In genomic region chr4:44578591-44578990, GRCm38 (mm10) we compare ENCODE assay signal across 12 mouse cellular contexts.
DNase-seq lines count a peak whose midpoint lies in the region; ATAC-seq and TF ChIP-seq lines count a peak whose summit lies in the region.
"Had no signal": no experiment of that assay in that cellular context is flagged by ENCODE, and none has a peak within 500 bp of the region (broad histone marks: within the 10 kb centered on the region; RNA-seq: fewer than 3 reads in every experiment).

No protein-coding gene starts in this region.

- intact Hi-C loops in gastrocnemius, adult 2 months (cut with DNase I): no loop called here
- intact Hi-C loops in left cerebral cortex, postnatal 25 days (cut with DNase I): loop anchor here (5.0 kb wide), 1 partner anchor 84 kb away; no protein-coding TSS in a partner anchor

- H3K9ac ChIP-seq in midbrain, postnatal 0 days (replicated peaks; ENCODE audit: low read length, poor library complexity, severe bottlenecking): no peak overlapping the region
- H3K9ac ChIP-seq: embryonic facial prominence, embryonic 12.5 days; hindbrain, embryonic 13.5 days had no signal

- 0 out of 2 replicates have a peak, but pooled peaks cover 3% of the 10 kb centered on the region for H3K4me1 ChIP-seq in midbrain, embryonic 10.5 days
- H3K4me1 ChIP-seq in midbrain, postnatal 0 days (ENCODE audit: insufficient read depth, low read length): no peaks in the 10 kb centered on the region
- H3K4me1 ChIP-seq: embryonic facial prominence, embryonic 12.5 days had no signal

- 0 out of 2 replicates have a peak, but pooled peaks cover 3% of the 10 kb centered on the region for H3K36me3 ChIP-seq in midbrain, embryonic 10.5 days
- H3K36me3 ChIP-seq in midbrain, postnatal 0 days (ENCODE audit: insufficient read depth, low read length): no peaks in the 10 kb centered on the region
- H3K36me3 ChIP-seq in myocyte (ENCODE audit: control insufficient read depth, insufficient read depth): no peaks in the 10 kb centered on the region
- H3K36me3 ChIP-seq: embryonic facial prominence, embryonic 12.5 days; hindbrain, embryonic 13.5 days had no signal

- peak; percentile 37 for DNase-seq in gastrocnemius, postnatal 10 days
- DNase-seq in gastrocnemius, adult 2 months: no peak
- peak; percentile 55 for DNase-seq in midbrain, embryonic 10.5 days (ENCODE audit: low spot score)
- DNase-seq in midbrain, postnatal 0 days (ENCODE audit: low spot score): no peak
- DNase-seq in right cerebral cortex, postnatal 10 days (ENCODE audit: low spot score in 2 of 2): no peak
- DNase-seq in left cerebral cortex, postnatal 25 days (ENCODE audit: low spot score in 2 of 2): no peak
- DNase-seq: gastrocnemius, postnatal 36 days had no signal

- H3ac ChIP-seq in myocyte (ENCODE audit: control insufficient read depth, insufficient read length): no peak overlapping the region

- TF ChIP-seq POLR2A in myocyte (IDR thresholded peaks at IDR 0.05; ENCODE audit: insufficient read length, low read depth): no peak

- 64% methylated on average over 5 of the region's 5 CpGs for WGBS in midbrain, embryonic 10.5 days
- 65% methylated on average over 5 of the region's 5 CpGs for WGBS in midbrain, postnatal 0 days

- no peaks in the 10 kb centered on the region for H3K79me2 ChIP-seq in myocyte (ENCODE audit: control insufficient read depth, insufficient read depth)

- no peak for TF ChIP-seq CTCF in gastrocnemius, adult 2 months (IDR thresholded peaks at IDR 0.05)
- TF ChIP-seq CTCF in midbrain, postnatal 0 days (IDR thresholded peaks at IDR 0.05): no peak

- no peak overlapping the region for H3K4me3 ChIP-seq in gastrocnemius, adult 2 months
- H3K4me3 ChIP-seq in midbrain, embryonic 10.5 days: no peak overlapping the region
- H3K4me3 ChIP-seq in midbrain, postnatal 0 days (ENCODE audit: low read depth, low read length): no peak overlapping the region
- H3K4me3 ChIP-seq in myocyte: no peak overlapping the region
- H3K4me3 ChIP-seq: embryonic facial prominence, embryonic 12.5 days; hindbrain, embryonic 13.5 days; layer of hippocampus, adult 2 months had no signal

- H3K27ac ChIP-seq in gastrocnemius, adult 2 months: no peak overlapping the region
- no peak overlapping the region for H3K27ac ChIP-seq in midbrain, embryonic 10.5 days (replicated peaks)
- no peak overlapping the region for H3K27ac ChIP-seq in midbrain, postnatal 0 days (ENCODE audit: low read depth, low read length)
- H3K27ac ChIP-seq: embryonic facial prominence, embryonic 12.5 days; hindbrain, embryonic 13.5 days; layer of hippocampus, adult 2 months had no signal

- no peaks in the 10 kb centered on the region for H3K9me3 ChIP-seq in midbrain, embryonic 10.5 days (replicated peaks)
- H3K9me3 ChIP-seq in midbrain, postnatal 0 days (ENCODE audit: low read length): no peaks in the 10 kb centered on the region
- H3K9me3 ChIP-seq: embryonic facial prominence, embryonic 12.5 days; hindbrain, embryonic 13.5 days had no signal

- ATAC-seq in midbrain, postnatal 0 days (ENCODE audit: low FRiP score): no peak
- 0 out of 2 replicates have a peak, but pooled peaks have one; percentile 23 for ATAC-seq in common myeloid progenitor, adult 5-6 weeks (replicated peaks; ENCODE audit: low read depth, poor library complexity, severe bottlenecking)

- H3K4me2 ChIP-seq in midbrain, postnatal 0 days (ENCODE audit: low read depth, low read length, poor library complexity, severe bottlenecking): no peak overlapping the region
- no peak overlapping the region for H3K4me2 ChIP-seq in myocyte (ENCODE audit: low read depth)
- H3K4me2 ChIP-seq: embryonic facial prominence, embryonic 12.5 days; hindbrain, embryonic 13.5 days had no signal

- H3K27me3 ChIP-seq in midbrain, embryonic 10.5 days (ENCODE audit: low read depth, poor library complexity, severe bottlenecking): peaks cover 10% of the 10 kb centered on the region; the same call in 1 of the 2 replicates
- no peaks in the 10 kb centered on the region for H3K27me3 ChIP-seq in midbrain, postnatal 0 days (ENCODE audit: insufficient read depth, low read length)
- H3K27me3 ChIP-seq in myocyte (ENCODE audit: control insufficient read depth, insufficient read depth, insufficient read length): peaks cover 20% of the 10 kb centered on the region

TF ChIP-seq in myocyte, 11 proteins besides CTCF, POLR2A, EP300 and RAD21:
- TF ChIP-seq REST (IDR thresholded peaks at IDR 0.05; ENCODE audit: insufficient read depth, insufficient read length): peak; percentile 94
- no peak for TF ChIP-seq CEBPB (IDR thresholded peaks at IDR 0.05; ENCODE audit: insufficient read depth, poor library complexity, severe bottlenecking)
TF ChIP-seq in myocyte: peak in this region for 1.

Comparison
In these comparisons a context has a peak if more than half of its experiments do, and no peak if none do; other contexts are left out.
1. DNase-seq: peak in gastrocnemius, postnatal 10 days (single experiment) and midbrain, embryonic 10.5 days (single experiment); none in gastrocnemius, adult 2 months (single experiment), midbrain, postnatal 0 days (single experiment), right cerebral cortex, postnatal 10 days (0 of 2) and left cerebral cortex, postnatal 25 days (0 of 2).